Mouse (Mus musculus): Measurements from ENCODE around the gene Srsf1.

- TF ChIP-seq CTCF (IDR thresholded peaks at IDR 0.05; ENCODE audit: borderline replicate concordance, insufficient read depth, low read depth, low read length) (no peak), POLR2A (IDR thresholded peaks at IDR 0.05; ENCODE audit: borderline replicate concordance, insufficient read depth, low read length) (no peak)
These were observed 10.4 kb upstream of the Srsf1 start for GRCm38 (mm10) chr11:88036761-88037251.

Measured in cerebellum, adult 2 months (tissue).